Mouse (Mus musculus) hindbrain, embryonic 14.5 days (tissue): ENCODE measurements at regions not wholly inside any gene's neighbourhood (a gene's known extent, or its start where the extent isn't known, plus 50 kb on each side); places are given as distances from the start of the nearest gene placed in this dataset.

Experiments
- ATAC-seq: fragments of 200-750 bp; cut with Nextera tagmentation; 2 replicates; pipeline ENCODE4 v1.8.0; 2017; ENCODE audit warnings: moderate number of reproducible peaks, mild to moderate bottlenecking, moderate TSS enrichment, moderate library complexity; ENCODE audit not compliant: low FRiP score
- DNase-seq: peaks from one replicate; pipeline ENCODE4 v3.0.0-alpha.2; 2015; ENCODE audit warnings: low spot score
- H3K27ac ChIP-seq: fragments of 300-500 bp; sonication (generic); 2 replicates; pipeline ENCODE4 v1.5.1; 2014; ENCODE audit warnings: mild to moderate bottlenecking, moderate library complexity
- H3K27me3 ChIP-seq: fragments of 300-500 bp; sonication (generic); 2 replicates; pipeline ENCODE4 v1.6.1; 2014; ENCODE audit warnings: mild to moderate bottlenecking, low read length, mixed read lengths; ENCODE audit not compliant: control insufficient read depth, insufficient read depth
- H3K36me3 ChIP-seq: fragments of 300-500 bp; sonication (generic); replicated peaks from 2 replicates; pipeline ENCODE4 v1.6.1; 2014; ENCODE audit not compliant: control insufficient read depth, insufficient read depth
- H3K4me1 ChIP-seq: fragments of 300-500 bp; sonication (generic); replicated peaks from 2 replicates; pipeline ENCODE4 v1.6.1; 2014; ENCODE audit warnings: antibody characterized with exemption, low read length, mixed read lengths; ENCODE audit not compliant: control insufficient read depth, insufficient read depth
- H3K4me2 ChIP-seq: fragments of 300-500 bp; sonication (generic); replicated peaks from 2 replicates; pipeline ENCODE4 v1.6.1; 2014; ENCODE audit warnings: mild to moderate bottlenecking, moderate library complexity
- H3K4me3 ChIP-seq: fragments of 300-500 bp; sonication (generic); replicated peaks from 2 replicates; pipeline ENCODE4 v1.5.1; 2014; ENCODE audit warnings: mild to moderate bottlenecking, low read length
- H3K9ac ChIP-seq: fragments of 300-500 bp; sonication (generic); 2 replicates; pipeline ENCODE4 v1.6.1; 2014
- H3K9me3 ChIP-seq: fragments of 300-500 bp; sonication (generic); 2 replicates; pipeline ENCODE4 v1.6.1; 2016; ENCODE audit warnings: low read length; ENCODE audit not compliant: control insufficient read depth
- WGBS: fragments of 180-500 bp; shearing (Covaris S2); extraction: QIAGEN DNeasy Blood & Tissue Kit; methylation state at CpG from one replicate; pipeline ENCODE4 v1.1.7; 2014; 5-methylcytosine and 5-hydroxymethylcytosine counted together

DNA sequence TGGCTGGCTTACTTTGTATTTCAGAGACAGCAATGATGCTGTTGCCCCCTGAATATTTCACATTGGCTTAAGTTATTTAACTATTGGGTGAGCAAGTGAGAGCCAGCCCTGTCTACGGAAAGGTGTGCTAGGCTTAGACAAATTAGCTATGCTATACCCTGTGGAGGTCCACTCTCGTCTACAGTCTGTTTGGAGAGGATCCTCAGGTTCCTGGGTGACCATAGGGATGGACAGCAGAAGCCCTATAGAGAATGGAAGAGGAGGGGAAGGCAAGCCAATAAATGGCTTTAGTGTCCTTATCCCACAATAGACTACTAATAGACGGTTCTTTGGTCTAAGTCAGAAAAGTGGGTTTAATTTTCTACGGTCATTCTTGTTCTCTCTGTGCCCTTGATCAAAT, 455.3 kb upstream of the Nr2f2 start:
- Histone ChIP-seq H3K36me3 (no peaks in the 10 kb centered on the region), H3K4me1 (no peaks in the 10 kb centered on the region; the same call in 1 of the 2 replicates), H3K9ac (no peak overlapping the region), H3K9me3 (no peaks in the 10 kb centered on the region), H3K27ac (no peak overlapping the region), H3K4me3 (no peak overlapping the region), H3K27me3 (no peaks in the 10 kb centered on the region; the same call in 1 of the 2 replicates), H3K4me2 (no peak overlapping the region)
- DNase-seq (no peak), ATAC-seq (no peak)
- 64% methylated on average over 4 of the region's 4 CpGs for WGBS

GRCm38 (mm10) chr7:70817347-70817913, 450.9 kb upstream of the Nr2f2 start:
- no peak overlapping the region for H3K4me3 ChIP-seq
- H3K36me3 ChIP-seq: no peaks in the 10 kb centered on the region
- H3K9ac ChIP-seq: no peak overlapping the region
- H3K4me1 ChIP-seq: no peaks in the 10 kb centered on the region; the same call in 1 of the 2 replicates
- no peaks in the 10 kb centered on the region for H3K9me3 ChIP-seq
- no peak for DNase-seq
- 77% methylated on average over 6 of the region's 6 CpGs for WGBS
- no peak for ATAC-seq
- H3K4me2 ChIP-seq: no peak overlapping the region
- H3K27me3 ChIP-seq: peaks cover 7% of the 10 kb centered on the region
- H3K27ac ChIP-seq: no peak overlapping the region

DNA sequence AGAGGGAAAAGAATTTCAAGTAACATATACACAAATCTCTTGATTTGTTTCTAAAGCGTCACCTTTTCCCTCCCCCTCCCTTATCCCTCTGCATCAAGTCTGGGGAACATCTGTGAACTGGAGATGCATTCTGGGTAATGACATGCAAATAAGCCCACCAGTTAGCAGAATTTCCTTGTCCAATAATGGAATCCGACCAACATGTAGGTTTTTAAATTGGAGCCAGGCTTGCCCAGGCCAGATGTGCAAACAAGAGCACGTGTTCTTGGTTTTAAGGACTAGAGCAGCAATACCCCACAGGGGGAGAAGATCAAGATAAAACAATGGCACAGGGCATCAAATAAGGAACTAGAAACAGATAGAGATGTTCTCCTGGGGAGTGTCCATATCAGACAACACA, 447.9 kb upstream of the Nr2f2 start:
- Histone ChIP-seq H3K27me3 (peaks cover 7% of the 10 kb centered on the region), H3K4me3 (no peak overlapping the region), H3K36me3 (no peaks in the 10 kb centered on the region), H3K9me3 (no peaks in the 10 kb centered on the region), H3K27ac (no peak overlapping the region), H3K9ac (no peak overlapping the region), H3K4me2 (no peak overlapping the region), H3K4me1 (no peaks in the 10 kb centered on the region)
- WGBS: 49% methylated on average over 3 of the region's 3 CpGs
- DNase-seq (no peak), ATAC-seq (no peak)

DNA sequence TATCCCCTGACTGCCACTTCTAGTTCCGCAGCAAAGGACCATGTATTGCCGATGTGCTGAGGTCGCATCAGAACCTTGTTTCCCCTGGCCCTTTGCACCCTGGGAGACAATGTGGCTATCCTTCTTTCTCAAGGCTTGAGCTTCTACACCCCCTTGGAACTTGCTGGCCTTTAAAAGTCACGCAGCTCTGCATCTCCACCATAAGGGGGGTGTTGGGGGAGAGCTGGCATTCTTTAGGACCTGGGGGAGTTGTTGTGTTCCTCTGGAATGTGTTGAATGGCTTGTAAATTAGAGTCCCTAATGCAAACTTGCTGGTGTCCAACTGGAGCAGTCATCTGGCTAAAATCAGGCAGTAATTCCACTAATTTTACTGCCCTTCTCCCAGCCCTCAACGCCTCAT, 446.6 kb upstream of the Nr2f2 start:
- Histone ChIP-seq H3K36me3 (no peaks in the 10 kb centered on the region), H3K9ac (no peak overlapping the region), H3K4me2 (no peak overlapping the region), H3K4me3 (no peak overlapping the region), H3K4me1 (no peaks in the 10 kb centered on the region), H3K9me3 (no peaks in the 10 kb centered on the region), H3K27ac (no peak overlapping the region), H3K27me3 (peaks cover 7% of the 10 kb centered on the region; the same call in 1 of the 2 replicates)
- no peak for ATAC-seq
- no peak for DNase-seq
- 38% methylated on average over 5 of the region's 5 CpGs for WGBS

DNA sequence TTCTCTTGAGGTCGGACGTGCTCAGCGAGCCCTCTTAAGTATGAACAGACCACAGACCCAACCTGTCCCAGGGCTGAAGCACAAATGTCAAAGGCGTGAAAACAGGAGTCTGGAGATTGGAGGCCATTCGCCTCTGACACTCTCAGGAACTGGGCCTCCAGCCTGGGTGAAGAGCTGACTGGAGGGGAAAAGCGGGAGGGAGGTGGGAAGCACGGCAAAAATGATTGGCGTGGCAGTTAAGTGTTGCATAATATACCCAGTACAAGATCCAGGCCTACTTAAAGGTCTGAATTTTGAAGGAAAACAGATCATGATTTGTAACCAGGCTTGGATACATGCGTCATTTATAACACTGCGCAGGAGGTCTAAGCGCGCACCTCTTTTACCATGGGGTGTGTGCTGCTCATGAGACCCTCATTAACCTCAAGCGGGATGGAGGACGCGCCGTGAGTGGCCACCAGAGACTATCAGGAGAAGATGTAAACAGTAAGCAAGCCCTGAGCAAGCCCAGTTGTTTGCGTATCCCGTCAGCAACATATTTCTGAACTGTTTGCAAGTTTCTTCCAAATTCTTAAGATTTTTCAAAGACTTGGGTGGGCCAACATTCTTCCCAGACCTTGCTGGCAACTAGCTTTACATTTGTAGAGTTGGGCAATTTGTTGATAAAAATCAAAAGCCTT, 444.0 kb upstream of the Nr2f2 start:
- no peak for DNase-seq
- H3K36me3 ChIP-seq: no peaks in the 10 kb centered on the region
- WGBS: 93% methylated on average over 18 of the region's 18 CpGs
- no peak overlapping the region for H3K27ac ChIP-seq
- H3K9ac ChIP-seq: no peak overlapping the region
- H3K9me3 ChIP-seq: no peaks in the 10 kb centered on the region
- H3K4me1 ChIP-seq: no peaks in the 10 kb centered on the region
- ATAC-seq: no peak
- no peak overlapping the region for H3K4me2 ChIP-seq
- no peaks in the 10 kb centered on the region for H3K27me3 ChIP-seq
- no peak overlapping the region for H3K4me3 ChIP-seq

GRCm38 (mm10) chr7:70804281-70804680, 437.7 kb upstream of the Nr2f2 start:
- Histone ChIP-seq H3K27me3 (no peaks in the 10 kb centered on the region), H3K4me1 (no peaks in the 10 kb centered on the region), H3K4me2 (no peak overlapping the region), H3K27ac (no peak overlapping the region), H3K9ac (no peak overlapping the region), H3K9me3 (no peaks in the 10 kb centered on the region), H3K4me3 (no peak overlapping the region), H3K36me3 (no peaks in the 10 kb centered on the region)
- ATAC-seq (no peak), DNase-seq (no peak)
- 74% methylated on average over 1 of the region's 1 CpGs for WGBS

DNA sequence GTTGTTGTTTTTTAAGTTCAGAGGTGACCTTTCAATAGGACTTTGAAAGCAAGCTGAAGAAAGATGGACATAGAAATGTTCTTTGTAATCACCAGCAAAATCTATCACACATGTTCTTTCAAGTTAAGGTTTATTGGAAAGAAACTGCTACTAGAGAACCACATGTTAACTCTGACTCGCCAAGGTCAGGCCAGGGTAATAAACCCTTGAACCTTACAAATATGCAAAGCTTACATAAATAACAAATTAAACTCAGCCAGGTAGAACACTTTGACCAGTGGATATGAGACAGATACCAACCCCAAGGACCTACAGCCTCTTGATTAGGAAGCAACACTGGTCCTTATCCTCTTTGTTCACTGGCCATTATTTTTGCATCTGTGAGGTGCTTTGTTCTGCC, 433.4 kb upstream of the Nr2f2 start:
- ATAC-seq (no peak), DNase-seq (no peak)
- no peaks in the 10 kb centered on the region for H3K36me3 ChIP-seq
- no peak overlapping the region for H3K4me2 ChIP-seq
- 94% methylated on average over 1 of the region's 1 CpGs for whole genome bisulfite sequencing
- no peaks in the 10 kb centered on the region for H3K4me1 ChIP-seq
- H3K27ac ChIP-seq: no peak overlapping the region
- no peaks in the 10 kb centered on the region for H3K27me3 ChIP-seq
- H3K9me3 ChIP-seq: no peaks in the 10 kb centered on the region
- H3K9ac ChIP-seq: no peak overlapping the region
- H3K4me3 ChIP-seq: no peak overlapping the region

GRCm38 (mm10) chr7:70799031-70799766, 432.7 kb upstream of the Nr2f2 start:
- Histone ChIP-seq H3K4me3 (no peak overlapping the region), H3K27me3 (no peaks in the 10 kb centered on the region), H3K9ac (no peak overlapping the region), H3K27ac (no peak overlapping the region), H3K36me3 (no peaks in the 10 kb centered on the region), H3K4me1 (no peaks in the 10 kb centered on the region), H3K4me2 (no peak overlapping the region), H3K9me3 (no peaks in the 10 kb centered on the region)
- WGBS: 83% methylated on average over 6 of the region's 6 CpGs
- ATAC-seq (no peak), DNase-seq (no peak)

DNA sequence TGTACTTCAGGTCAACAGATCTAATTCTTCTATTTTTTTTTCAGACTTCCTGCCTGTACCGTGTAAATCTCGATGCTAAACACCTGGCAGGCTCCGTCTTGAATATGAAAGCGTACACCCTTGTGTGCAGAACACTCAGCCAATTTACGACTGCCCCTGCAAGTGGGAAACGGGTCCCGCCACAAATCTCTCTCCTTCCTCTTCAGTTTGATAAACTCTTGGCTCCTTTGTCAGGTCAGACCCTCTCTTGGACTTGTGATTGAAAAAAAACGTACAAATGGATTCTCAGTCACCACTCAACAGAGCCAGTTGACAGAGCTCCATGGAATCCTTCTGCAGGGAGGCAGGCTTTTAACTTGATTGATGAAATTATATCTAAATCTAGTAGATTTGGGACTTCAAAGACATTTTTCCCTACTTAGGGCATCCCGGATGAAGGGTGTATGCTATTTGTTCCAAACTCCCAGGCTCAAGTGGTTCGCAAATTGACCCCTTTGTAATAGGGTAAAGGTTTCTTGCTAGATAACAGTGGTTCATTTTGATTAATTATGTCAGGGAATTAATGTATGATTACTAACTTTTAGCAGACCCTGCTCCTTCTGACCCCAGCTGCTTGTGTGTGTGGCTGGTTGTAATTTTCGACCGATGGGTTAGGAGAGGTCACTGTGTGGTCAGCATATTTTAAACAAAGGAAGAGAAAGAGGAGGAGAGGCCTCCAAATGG, 429.7 kb upstream of the Nr2f2 start:
- WGBS: 64% methylated on average over 12 of the region's 12 CpGs
- H3K9ac ChIP-seq: no peak overlapping the region
- H3K27ac ChIP-seq: no peak overlapping the region
- no peak overlapping the region for H3K4me3 ChIP-seq
- H3K4me1 ChIP-seq: no peaks in the 10 kb centered on the region
- no peaks in the 10 kb centered on the region; the same call in 1 of the 2 replicates for H3K27me3 ChIP-seq
- no peaks in the 10 kb centered on the region for H3K9me3 ChIP-seq
- H3K4me2 ChIP-seq: no peak overlapping the region
- ATAC-seq (no peak), DNase-seq (no peak)
- no peaks in the 10 kb centered on the region for H3K36me3 ChIP-seq
